Mouse (Mus musculus) lung, adult 2 months (tissue): ENCODE results near the gene M6pr.

Source experiments
- CTCF ChIP-seq: fragments of 200-500 bp; IDR thresholded peaks from 2 replicates; pipeline ENCODE4 v1.5.1; 2011; ENCODE audit warnings: mild to moderate bottlenecking, low read length, control low read depth; ENCODE audit not compliant: insufficient read depth
- POLR2A ChIP-seq: fragments of 200-500 bp; IDR thresholded peaks from 2 replicates; pipeline ENCODE4 v1.6.1; 2011; ENCODE audit warnings: low read depth, mild to moderate bottlenecking, control low read depth, low read length, borderline replicate concordance; ENCODE audit errors: extremely low read depth

- TF ChIP-seq POLR2A (no peak), CTCF (no peak)
Observed at GRCm38 (mm10) chr6:122341038-122341810, 32.7 kb downstream of the M6pr start.
